Mouse (Mus musculus) duodenum, adult 2 months (tissue): ENCODE data around the gene Zik1. TPM values are rescaled to one million over a fixed set of nuclear protein-coding genes. Genes with fewer than 3 reads are reported as not detected.

ENCODE experiments used
- polyA plus RNA-seq: library from polyadenylated mRNA; depleted of rRNA; stranded (reverse); fragments of >200 nt; gene quantifications from 2 replicates; pipeline ENCODE4 v1.2.3, GENCODE M21; 2012; ENCODE audit warnings: low replicate concordance; rRNA removed

The Zik1 gene
- polyA plus RNA-seq = 0.05 TPM in 1 of 2 replicates, not detected in the other

GRCm38 (mm10) chr7:10494786-10495521 lies at the start of gene Zik1:
TSS of gene Zik1 (minus strand) at chr7:10495394.

GRCm38 (mm10) chr7:10443031-10443430 lies 52.2 kb downstream of the Zik1 start, which contains the start of gene Vmn1r67:
TSS of gene Vmn1r67 (plus strand) at chr7:10443331.

Other genes starting within 250 kb of the Zik1 start
- not detected in 2 replicates for gene Vmn1r66, start 217.4 kb downstream of the Zik1 start, polyA plus RNA-seq
- gene Vmn1r67, start 52.1 kb downstream of the Zik1 start, polyA plus RNA-seq = not detected in 2 replicates
- gene Vmn1r68, start 63.1 kb upstream of the Zik1 start, polyA plus RNA-seq = not detected in 2 replicates
- not detected in 2 replicates for gene Vmn1r69, start 118.3 kb upstream of the Zik1 start, polyA plus RNA-seq
- not detected in 2 replicates for gene Vmn1r70, start 136.1 kb upstream of the Zik1 start, polyA plus RNA-seq
- not detected in 2 replicates for gene Nlrp4b, start 192.4 kb upstream of the Zik1 start, polyA plus RNA-seq